In the genomic region with DNA sequence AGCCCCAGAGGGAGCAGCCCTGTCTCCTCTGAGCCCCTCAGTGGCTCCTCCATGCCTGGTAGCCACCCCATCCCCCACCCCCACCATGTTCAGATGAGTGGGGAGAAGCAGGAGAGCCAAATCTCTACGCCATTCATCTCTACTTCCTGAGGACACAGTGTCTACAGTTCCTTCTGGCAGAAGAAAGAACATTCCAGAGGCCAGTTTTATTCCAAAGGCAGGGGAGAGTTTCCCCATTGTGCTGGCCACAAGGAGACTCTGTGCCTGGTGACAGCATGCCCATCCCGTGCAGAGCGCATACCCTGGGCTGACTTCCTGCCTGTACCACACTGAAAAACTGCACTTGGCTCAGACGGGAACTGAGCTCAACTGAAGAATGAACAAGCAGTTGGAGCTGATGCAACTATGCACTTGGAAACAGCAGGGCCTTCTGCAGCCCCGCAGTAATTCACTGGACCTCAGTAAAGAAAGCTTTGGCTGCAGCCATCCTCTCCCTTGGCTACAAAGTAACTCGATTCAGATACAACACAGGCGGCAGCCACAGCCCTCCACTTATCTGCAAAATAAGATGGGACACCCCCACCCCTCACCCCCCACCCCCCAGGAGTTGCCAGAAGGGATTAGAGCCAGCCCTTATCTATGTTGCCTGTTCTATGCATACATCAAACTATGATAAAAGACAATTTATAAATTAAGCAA, we compare ENCODE assay signal across 10 mouse cellular contexts. TPM values are rescaled to one million over a fixed set of nuclear protein-coding genes. Genes with fewer than 3 reads are reported as not detected.
A peak's percentile ranks its signal among the peaks of the same experiment; 100 is the strongest.
DNase-seq lines count a peak whose midpoint lies in the region; ATAC-seq and TF ChIP-seq lines count a peak whose summit lies in the region.
"Had no signal": no experiment of that assay in that cellular context is flagged by ENCODE, and none has a peak within 500 bp of the region (broad histone marks: within the 10 kb centered on the region; RNA-seq: fewer than 3 reads in every experiment).

No protein-coding gene starts in this region.

- no peaks in the 10 kb centered on the region for H3K9me3 ChIP-seq in liver, embryonic 11.5 days (ENCODE audit: control insufficient read depth, low read length)
- H3K9me3 ChIP-seq in heart, embryonic 15.5 days (replicated peaks): no peaks in the 10 kb centered on the region
- H3K9me3 ChIP-seq in kidney, embryonic 15.5 days (replicated peaks): no peaks in the 10 kb centered on the region
- no peaks in the 10 kb centered on the region for H3K9me3 ChIP-seq in limb, embryonic 15.5 days
- H3K9me3 ChIP-seq: G1E had no signal

- H3K79me2 ChIP-seq in liver, adult 2 months (ENCODE audit: control insufficient read depth, insufficient read depth, low read length): no peaks in the 10 kb centered on the region

- WGBS in liver, adult 2 months: 58% methylated on average over 7 of the region's 7 CpGs
- WGBS in liver, embryonic 11.5 days: 25% methylated on average over 7 of the region's 7 CpGs
- 19% methylated on average over 7 of the region's 7 CpGs for WGBS in heart, embryonic 15.5 days
- 33% methylated on average over 7 of the region's 7 CpGs for WGBS in kidney, embryonic 15.5 days
- WGBS in limb, embryonic 15.5 days: 30% methylated on average over 7 of the region's 7 CpGs

- H3K27me3 ChIP-seq in liver, adult 2 months (ENCODE audit: control insufficient read depth, insufficient read depth, low read length): no peaks in the 10 kb centered on the region
- no peaks in the 10 kb centered on the region for H3K27me3 ChIP-seq in liver, embryonic 11.5 days (replicated peaks; ENCODE audit: control insufficient read depth, insufficient read depth, low read length)
- no peaks in the 10 kb centered on the region for H3K27me3 ChIP-seq in heart, embryonic 15.5 days
- H3K27me3 ChIP-seq in kidney, embryonic 15.5 days: 0 out of 2 replicates have a peak, but pooled peaks cover 3% of the 10 kb centered on the region
- H3K27me3 ChIP-seq in limb, embryonic 15.5 days: 0 out of 2 replicates have a peak, but pooled peaks cover 3% of the 10 kb centered on the region

- H3K9ac ChIP-seq in liver, adult 2 months (ENCODE audit: low read depth, low read length): no peak overlapping the region
- H3K9ac ChIP-seq in liver, embryonic 11.5 days (ENCODE audit: low read depth, low read length): no peak overlapping the region
- no peak overlapping the region for H3K9ac ChIP-seq in heart, embryonic 15.5 days
- H3K9ac ChIP-seq in kidney, embryonic 15.5 days: no peak overlapping the region
- no peak overlapping the region for H3K9ac ChIP-seq in limb, embryonic 15.5 days
- H3K9ac ChIP-seq: liver, embryonic 14.5 days had no signal

- H3K4me3 ChIP-seq in liver, adult 2 months (ENCODE audit: insufficient read depth, low read depth, low read length): no peak overlapping the region
- no peak overlapping the region for H3K4me3 ChIP-seq in liver, embryonic 11.5 days (ENCODE audit: low read depth, low read length)
- no peak overlapping the region for H3K4me3 ChIP-seq in embryonic fibroblast, embryonic 13.5 days (ENCODE audit: insufficient read depth, low read length)
- no peak overlapping the region for H3K4me3 ChIP-seq in heart, embryonic 15.5 days
- H3K4me3 ChIP-seq in kidney, embryonic 15.5 days (replicated peaks): no peak overlapping the region
- no peak overlapping the region for H3K4me3 ChIP-seq in limb, embryonic 15.5 days

- TF ChIP-seq CTCF in liver, adult 2 months (IDR thresholded peaks at IDR 0.05; ENCODE audit: low read depth, low read length): no peak
- TF ChIP-seq CTCF in embryonic fibroblast, embryonic 13.5 days (IDR thresholded peaks at IDR 0.05; ENCODE audit: borderline replicate concordance, insufficient read depth, low read length): no peak

- H3K36me3 ChIP-seq in liver, adult 2 months (ENCODE audit: control insufficient read depth, insufficient read depth, low read length): no peaks in the 10 kb centered on the region
- H3K36me3 ChIP-seq in liver, embryonic 11.5 days (ENCODE audit: control insufficient read depth, insufficient read depth, low read length): no peaks in the 10 kb centered on the region
- no peaks in the 10 kb centered on the region for H3K36me3 ChIP-seq in heart, embryonic 15.5 days
- H3K36me3 ChIP-seq in kidney, embryonic 15.5 days: no peaks in the 10 kb centered on the region
- H3K36me3 ChIP-seq in limb, embryonic 15.5 days: no peaks in the 10 kb centered on the region
- H3K36me3 ChIP-seq: G1E had no signal

- no peak overlapping the region for H3K27ac ChIP-seq in liver, adult 2 months (replicated peaks; ENCODE audit: insufficient read depth, low read depth, low read length)
- no peak overlapping the region for H3K27ac ChIP-seq in liver, embryonic 11.5 days (ENCODE audit: low read depth, low read length)
- H3K27ac ChIP-seq in embryonic fibroblast, embryonic 13.5 days (ENCODE audit: insufficient read depth, low read length): peak overlapping the region; percentile 35; the same call in 1 of the 2 replicates
- peak overlapping the region; percentile 68 for H3K27ac ChIP-seq in heart, embryonic 15.5 days
- H3K27ac ChIP-seq in kidney, embryonic 15.5 days: peak overlapping the region; percentile 74
- peak overlapping the region; percentile 71 for H3K27ac ChIP-seq in limb, embryonic 15.5 days
- H3K27ac ChIP-seq: liver, embryonic 14.5 days had no signal

- TF ChIP-seq POLR2A in liver, adult 2 months (IDR thresholded peaks at IDR 0.05; ENCODE audit: extremely low read depth, insufficient read depth, low read length): no peak
- TF ChIP-seq POLR2A in embryonic fibroblast, embryonic 13.5 days (IDR thresholded peaks at IDR 0.05; ENCODE audit: low read depth, low read length): 0 out of 2 replicates have a peak, but pooled peaks have one; percentile 38

- no peak overlapping the region for H3K4me2 ChIP-seq in liver, embryonic 11.5 days
- 0 out of 2 replicates have a peak overlapping the region, but pooled peaks have one; percentile 8 for H3K4me2 ChIP-seq in heart, embryonic 15.5 days
- H3K4me2 ChIP-seq in kidney, embryonic 15.5 days: no peak overlapping the region; the same call in 1 of the 2 replicates
- no peak overlapping the region for H3K4me2 ChIP-seq in limb, embryonic 15.5 days

- DNase-seq in liver, adult 2 months (ENCODE audit: extremely low read depth, low read depth, low spot score): peak; percentile 32
- no peak for DNase-seq in liver, embryonic 11.5 days (ENCODE audit: low spot score)
- DNase-seq in right cerebral cortex, adult 2 months (ENCODE audit: low spot score in 2 of 2): peak; percentile 31 to 51

- ATAC-seq in liver, embryonic 11.5 days (replicated peaks; ENCODE audit: low FRiP score): no peak; the same call in 1 of the 2 replicates
- ATAC-seq in heart, embryonic 15.5 days (replicated peaks; ENCODE audit: insufficient number of reproducible peaks, insufficient read depth, low FRiP score, low read depth): peak; percentile 73
- peak; percentile 34; the same call in 1 of the 2 replicates for ATAC-seq in kidney, embryonic 15.5 days (replicated peaks; ENCODE audit: low FRiP score)
- ATAC-seq in limb, embryonic 15.5 days (ENCODE audit: insufficient number of reproducible peaks, low FRiP score, low TSS enrichment, low read depth): peak; percentile 64
- ATAC-seq in activated CD4-positive, CD25-positive, alpha-beta regulatory T cell, adult 4 months: no peak

- peaks cover 17% of the 10 kb centered on the region for H3K4me1 ChIP-seq in liver, adult 2 months (ENCODE audit: control insufficient read depth, insufficient read depth, low read length)
- peaks cover 6% of the 10 kb centered on the region; the same call in 1 of the 2 replicates for H3K4me1 ChIP-seq in liver, embryonic 11.5 days (replicated peaks; ENCODE audit: control insufficient read depth, insufficient read depth, low read length)
- no peaks in the 10 kb centered on the region for H3K4me1 ChIP-seq in embryonic fibroblast, embryonic 13.5 days (ENCODE audit: control insufficient read depth, insufficient read depth, low read length)
- peaks cover 7% of the 10 kb centered on the region for H3K4me1 ChIP-seq in heart, embryonic 15.5 days (replicated peaks)
- peaks cover 12% of the 10 kb centered on the region for H3K4me1 ChIP-seq in kidney, embryonic 15.5 days
- peaks cover 21% of the 10 kb centered on the region for H3K4me1 ChIP-seq in limb, embryonic 15.5 days

RNA-seq across cellular contexts. Expression of gene Col5a3, which starts 20.6 kb away (rescaled TPM):
- 0.83 and 2.1 TPM in 2 replicates for total RNA-seq in liver, adult 2 months (2014; rRNA removed)
- 2.9 and 6.4 TPM in 2 replicates for polyA plus RNA-seq in liver, adult 2 months (2012; rRNA removed)
- polyA plus RNA-seq in liver, embryonic 11.5 days (2014; fragmentation: Nextera tagmentation; extraction: Ambion mirVana): 0.05 TPM in 2 replicates
- 68.7 and 71.7 TPM in 2 replicates for polyA plus RNA-seq in embryonic fibroblast, embryonic 13.5 days (2011; ENCODE audit: insufficient read length, low read depth, missing spikeins)
- polyA plus RNA-seq in heart, embryonic 15.5 days (2015; fragmentation: Nextera tagmentation; extraction: Ambion mirVana): 1.1 and 3.2 TPM in 2 replicates
- 2.5 and 4.4 TPM in 2 replicates for polyA plus RNA-seq in kidney, embryonic 15.5 days (2015; fragmentation: Nextera tagmentation; extraction: Ambion mirVana)
- polyA plus RNA-seq in limb, embryonic 15.5 days (2015; fragmentation: Nextera tagmentation; extraction: Ambion mirVana): 8.0 and 15.3 TPM in 2 replicates
- polyA plus RNA-seq in activated CD4-positive, CD25-positive, alpha-beta regulatory T cell, adult 4 months (2017; shearing (Covaris generic)): not detected
- polyA plus RNA-seq: G1E had no signal

RNA-seq across cellular contexts. Expression of gene Rdh8, which starts 24.0 kb away (rescaled TPM):
- not detected in 2 replicates for total RNA-seq in liver, adult 2 months (2014; rRNA removed)
- not detected in 2 replicates for polyA plus RNA-seq in liver, adult 2 months (2012; rRNA removed)
- not detected in 2 replicates for polyA plus RNA-seq in liver, embryonic 11.5 days (2014; fragmentation: Nextera tagmentation; extraction: Ambion mirVana)
- polyA plus RNA-seq in embryonic fibroblast, embryonic 13.5 days (2011; ENCODE audit: insufficient read length, low read depth, missing spikeins): not detected in 2 replicates
- polyA plus RNA-seq in heart, embryonic 15.5 days (2015; fragmentation: Nextera tagmentation; extraction: Ambion mirVana): not detected in 2 replicates
- not detected in 2 replicates for polyA plus RNA-seq in kidney, embryonic 15.5 days (2015; fragmentation: Nextera tagmentation; extraction: Ambion mirVana)
- polyA plus RNA-seq in limb, embryonic 15.5 days (2015; fragmentation: Nextera tagmentation; extraction: Ambion mirVana): not detected in 2 replicates
- polyA plus RNA-seq in activated CD4-positive, CD25-positive, alpha-beta regulatory T cell, adult 4 months (2017; shearing (Covaris generic)): not detected
- total RNA-seq: G1E had no signal
- polyA plus RNA-seq: G1E; liver, embryonic 14.5 days had no signal

RNA-seq across cellular contexts. Expression of gene Olfm2, which starts 48.1 kb away (rescaled TPM):
- 0.09 and 0.34 TPM in 2 replicates for total RNA-seq in liver, adult 2 months (2014; rRNA removed)
- polyA plus RNA-seq in liver, adult 2 months (2012; rRNA removed): 0.14 and 0.72 TPM in 2 replicates
- polyA plus RNA-seq in liver, embryonic 11.5 days (2014; fragmentation: Nextera tagmentation; extraction: Ambion mirVana): 1.2 and 1.3 TPM in 2 replicates
- polyA plus RNA-seq in embryonic fibroblast, embryonic 13.5 days (2011; ENCODE audit: insufficient read length, low read depth, missing spikeins): 3.6 and 6.5 TPM in 2 replicates
- 1.00 and 3.1 TPM in 2 replicates for polyA plus RNA-seq in heart, embryonic 15.5 days (2015; fragmentation: Nextera tagmentation; extraction: Ambion mirVana)
- 4.7 and 7.1 TPM in 2 replicates for polyA plus RNA-seq in kidney, embryonic 15.5 days (2015; fragmentation: Nextera tagmentation; extraction: Ambion mirVana)
- polyA plus RNA-seq in limb, embryonic 15.5 days (2015; fragmentation: Nextera tagmentation; extraction: Ambion mirVana): 9.3 and 9.7 TPM in 2 replicates
- under 1 TPM in 1 of 2 experiments, not detected in 1; 0.25 TPM for polyA plus RNA-seq in activated CD4-positive, CD25-positive, alpha-beta regulatory T cell, adult 4 months (2017; shearing (Covaris generic))
- total RNA-seq: G1E had no signal
- polyA plus RNA-seq: G1E had no signal

Comparison
In these comparisons a context has a peak if more than half of its experiments do, and no peak if none do; other contexts are left out.
1. H3K27ac ChIP-seq: peak in embryonic fibroblast, embryonic 13.5 days (single experiment), heart, embryonic 15.5 days (single experiment), kidney, embryonic 15.5 days (single experiment) and limb, embryonic 15.5 days (single experiment); none in liver, adult 2 months (single experiment) and liver, embryonic 11.5 days (single experiment).
2. ATAC-seq: peak in heart, embryonic 15.5 days (single experiment), kidney, embryonic 15.5 days (single experiment) and limb, embryonic 15.5 days (single experiment); none in liver, embryonic 11.5 days (single experiment) and activated CD4-positive, CD25-positive, alpha-beta regulatory T cell, adult 4 months (single experiment).